Mouse (Mus musculus): ENCODE data around the gene Mdm4. TPM values are rescaled to one million over a fixed set of nuclear protein-coding genes. Genes with fewer than 3 reads are reported as not detected.
A peak's percentile ranks its signal among the peaks of the same experiment; 100 is the strongest.
"Not testable (repeated sequence)": the region's sequence is repeated elsewhere in the genome, so short reads cannot be mapped to it uniquely, and the experiment has no call there.

Mdm4 gene
- polyA plus RNA-seq, 1 experiment from 2014 or later: 38.5 TPM

GRCm38 (mm10) chr1:133011955-133012841 is 18.2 kb downstream of the Mdm4 start:
- Histone ChIP-seq H3K36me3 (replicated peaks) (peaks cover 95% of the 10 kb centered on the region), H3K4me1 (no peaks in the 10 kb centered on the region), H3K27me3 (ENCODE audit: poor library complexity, severe bottlenecking) (no peaks in the 10 kb centered on the region), H3K9me3 (no peaks in the 10 kb centered on the region), H3K4me3 (no peak overlapping the region), H3K27ac (no peak overlapping the region)
- no peak for DNase-seq (ENCODE audit: extremely low spot score, low spot score)
- whole genome bisulfite sequencing: 86% methylated on average over 13 of the region's 13 CpGs

- DNase-seq (ENCODE audit: extremely low spot score, low spot score): no peak
- H3K36me3 ChIP-seq (replicated peaks): peaks cover 93% of the 10 kb centered on the region
- H3K27me3 ChIP-seq (ENCODE audit: poor library complexity, severe bottlenecking): no peaks in the 10 kb centered on the region
- no peak overlapping the region for H3K4me3 ChIP-seq
- WGBS: 89% methylated on average over 3 of the region's 3 CpGs
- no peaks in the 10 kb centered on the region for H3K9me3 ChIP-seq
- no peaks in the 10 kb centered on the region for H3K4me1 ChIP-seq
- H3K27ac ChIP-seq: no peak overlapping the region
Observed at GRCm38 (mm10) chr1:133006571-133006970, 23.8 kb downstream of the Mdm4 start.

DNA sequence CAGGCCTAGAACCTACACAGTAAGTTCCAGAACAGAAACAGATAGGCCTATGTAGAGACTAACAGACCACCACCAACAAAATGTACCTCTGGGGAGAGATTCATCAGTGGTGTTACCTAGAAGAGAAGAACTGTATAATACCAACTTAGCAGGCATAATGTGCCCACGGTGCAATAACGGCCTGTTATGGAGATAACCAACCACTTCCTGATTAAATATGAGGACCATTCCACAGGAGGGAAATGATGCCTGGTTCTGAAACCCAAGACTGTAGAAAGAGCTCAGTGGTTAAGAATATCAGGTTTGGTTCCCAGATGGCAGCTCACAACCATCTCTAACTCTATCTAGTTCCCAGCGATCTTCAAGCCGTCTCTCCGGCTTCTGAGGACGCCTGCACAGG is 30.0 kb downstream of the Mdm4 start:
- Histone ChIP-seq H3K27ac (no peak overlapping the region), H3K4me1 (no peaks in the 10 kb centered on the region), H3K4me3 (no peak overlapping the region), H3K36me3 (replicated peaks) (peaks cover 99% of the 10 kb centered on the region), H3K9me3 (no peaks in the 10 kb centered on the region), H3K27me3 (ENCODE audit: poor library complexity, severe bottlenecking) (no peaks in the 10 kb centered on the region)
- 96% methylated on average over 6 of the region's 6 CpGs for WGBS
- no peak for DNase-seq (ENCODE audit: extremely low spot score, low spot score)

DNA sequence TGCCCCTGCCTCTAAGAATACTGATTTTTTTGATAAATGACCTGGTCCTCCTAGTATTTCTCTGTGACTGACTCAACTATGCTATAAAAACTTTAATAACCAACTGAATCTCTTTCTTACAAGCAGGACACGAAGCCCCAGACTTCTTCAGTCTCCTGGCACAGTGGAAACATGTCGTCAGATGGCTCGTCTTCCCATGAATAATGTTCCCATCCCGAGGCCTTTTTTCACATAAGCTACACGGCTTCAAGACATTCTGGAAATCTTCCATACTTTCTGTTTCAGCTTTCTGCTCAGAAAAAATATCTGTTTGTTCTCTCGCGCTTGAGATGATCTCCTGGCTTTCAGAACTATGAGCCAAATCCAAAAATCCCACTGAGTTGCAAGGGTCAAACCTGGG is 38.8 kb downstream of the Mdm4 start:
- H3K4me1 ChIP-seq: no peaks in the 10 kb centered on the region
- peaks cover 97% of the 10 kb centered on the region for H3K36me3 ChIP-seq (replicated peaks)
- no peak overlapping the region for H3K4me3 ChIP-seq
- no peak overlapping the region for H3K27ac ChIP-seq
- WGBS: 92% methylated on average over 7 of the region's 7 CpGs
- H3K27me3 ChIP-seq (ENCODE audit: poor library complexity, severe bottlenecking): no peaks in the 10 kb centered on the region
- DNase-seq (ENCODE audit: extremely low spot score, low spot score): no peak
- no peaks in the 10 kb centered on the region for H3K9me3 ChIP-seq

DNA sequence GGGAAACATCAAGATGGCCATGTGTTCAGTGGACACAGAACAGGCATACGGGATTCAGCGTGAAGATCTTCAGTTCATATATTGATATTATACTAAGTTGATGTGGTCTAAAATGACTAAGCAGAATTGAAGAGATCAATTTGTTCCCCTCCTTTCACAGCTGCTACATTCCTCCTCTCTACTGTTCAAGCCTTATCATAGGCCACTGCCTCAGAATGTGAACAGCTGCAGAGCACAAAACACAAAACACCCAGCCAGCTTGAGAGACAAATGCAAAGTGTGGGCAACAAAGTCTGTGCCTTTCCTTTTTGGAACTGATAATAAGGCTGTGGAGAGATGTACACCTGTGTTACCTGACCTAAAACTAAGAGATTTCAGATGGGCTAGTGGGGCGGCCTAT is 39.6 kb downstream of the Mdm4 start:
- Histone ChIP-seq H3K4me3 (no peak overlapping the region), H3K4me1 (no peaks in the 10 kb centered on the region), H3K27ac (no peak overlapping the region), H3K9me3 (no peaks in the 10 kb centered on the region), H3K27me3 (ENCODE audit: poor library complexity, severe bottlenecking) (no peaks in the 10 kb centered on the region), H3K36me3 (replicated peaks) (peaks cover 97% of the 10 kb centered on the region)
- DNase-seq (ENCODE audit: extremely low spot score, low spot score): no peak
- 97% methylated on average over 3 of the region's 3 CpGs for WGBS

- not testable (repeated sequence) for H3K27ac ChIP-seq; H3K4me1 ChIP-seq; H3K27me3 ChIP-seq (ENCODE audit: poor library complexity, severe bottlenecking); H3K9me3 ChIP-seq; DNase-seq (ENCODE audit: extremely low spot score, low spot score); H3K4me3 ChIP-seq
- 91% methylated on average over 12 of the region's 12 CpGs for WGBS
- peaks cover 97% of the 10 kb centered on the region for H3K36me3 ChIP-seq (replicated peaks)
Observed at GRCm38 (mm10) chr1:132988556-132989459, 41.6 kb downstream of the Mdm4 start.

- Histone ChIP-seq H3K36me3 (replicated peaks) (peaks cover 85% of the 10 kb centered on the region), H3K4me1 (no peaks in the 10 kb centered on the region)
- 62% methylated on average over 7 of the region's 7 CpGs for WGBS
Observed at GRCm38 (mm10) chr1:132982728-132983127, 47.6 kb downstream of the Mdm4 start.

GRCm38 (mm10) chr1:132981232-132981631 is 49.1 kb downstream of the Mdm4 start:
- peaks cover 73% of the 10 kb centered on the region for H3K36me3 ChIP-seq (replicated peaks)

More at GRCm38 (mm10) chr1:132982728-132983127, 47.6 kb downstream of the Mdm4 start:
- Histone ChIP-seq H3K4me3 (no peak overlapping the region), H3K27me3 (ENCODE audit: poor library complexity, severe bottlenecking) (no peaks in the 10 kb centered on the region), H3K27ac (no peak overlapping the region), H3K9me3 (no peaks in the 10 kb centered on the region)
- DNase-seq (ENCODE audit: extremely low spot score, low spot score): peak; percentile 62

DNA sequence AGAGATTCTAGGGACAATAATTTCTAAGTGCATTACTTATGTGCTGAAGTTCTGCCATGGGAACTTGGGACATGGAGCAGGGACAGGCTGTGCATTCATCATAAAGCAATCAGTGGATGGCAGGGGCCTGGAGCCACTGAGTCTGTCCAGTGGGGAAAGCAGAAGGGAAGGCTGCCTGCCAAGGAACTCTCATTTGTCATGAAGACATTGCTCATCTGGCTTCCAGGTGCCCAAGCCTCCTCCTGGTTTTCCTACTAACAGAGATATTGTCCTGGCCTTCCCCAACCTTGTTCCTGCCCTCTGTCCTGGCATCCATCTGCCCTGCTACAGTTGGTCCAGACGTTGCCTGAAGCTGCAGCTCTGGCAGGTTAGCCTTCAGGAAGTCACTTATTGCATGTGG is 53.0 kb downstream of the Mdm4 start:
- Histone ChIP-seq H3K36me3 (replicated peaks) (peaks cover 37% of the 10 kb centered on the region), H3K4me3 (no peak overlapping the region), H3K27me3 (ENCODE audit: poor library complexity, severe bottlenecking) (no peaks in the 10 kb centered on the region), H3K9me3 (no peaks in the 10 kb centered on the region), H3K27ac (no peak overlapping the region), H3K4me1 (no peaks in the 10 kb centered on the region)
- WGBS: 89% methylated on average over 1 of the region's 1 CpGs
- no peak for DNase-seq (ENCODE audit: extremely low spot score, low spot score)

More at GRCm38 (mm10) chr1:132981232-132981631, 49.1 kb downstream of the Mdm4 start:
- H3K27ac ChIP-seq: no peak overlapping the region
- H3K27me3 ChIP-seq (ENCODE audit: poor library complexity, severe bottlenecking): no peaks in the 10 kb centered on the region
- no peak for DNase-seq (ENCODE audit: extremely low spot score, low spot score)
- no peak overlapping the region for H3K4me3 ChIP-seq
- no peaks in the 10 kb centered on the region for H3K4me1 ChIP-seq
- no peaks in the 10 kb centered on the region for H3K9me3 ChIP-seq
- WGBS: 96% methylated on average over 6 of the region's 6 CpGs

DNA sequence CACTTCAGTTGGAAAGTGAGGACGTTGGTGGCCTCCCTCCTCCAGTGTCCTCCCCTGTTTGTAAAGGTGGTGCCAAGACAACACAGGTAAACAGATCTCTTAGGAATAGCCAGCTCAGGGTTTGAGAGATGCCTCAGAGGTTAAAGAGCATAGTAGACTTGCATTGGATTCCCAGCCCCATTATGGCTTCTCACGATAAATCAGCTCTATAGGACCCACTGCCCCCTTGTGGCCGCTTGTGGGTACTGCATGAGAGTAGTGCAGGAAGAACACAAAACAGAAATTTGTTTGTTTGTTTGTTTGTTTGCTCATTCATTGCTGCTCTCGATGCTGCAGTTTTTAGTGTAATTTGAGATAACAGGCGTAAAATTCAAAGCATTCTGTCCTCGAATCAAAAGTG is 61.7 kb downstream of the Mdm4 start:
- Histone ChIP-seq H3K36me3 (replicated peaks) (no peaks in the 10 kb centered on the region), H3K27me3 (ENCODE audit: poor library complexity, severe bottlenecking) (no peaks in the 10 kb centered on the region), H3K27ac (no peak overlapping the region), H3K9me3 (no peaks in the 10 kb centered on the region), H3K4me3 (no peak overlapping the region), H3K4me1 (no peaks in the 10 kb centered on the region)
- DNase-seq (ENCODE audit: extremely low spot score, low spot score): peak; percentile 65
- WGBS: 26% methylated on average over 6 of the region's 6 CpGs

DNA sequence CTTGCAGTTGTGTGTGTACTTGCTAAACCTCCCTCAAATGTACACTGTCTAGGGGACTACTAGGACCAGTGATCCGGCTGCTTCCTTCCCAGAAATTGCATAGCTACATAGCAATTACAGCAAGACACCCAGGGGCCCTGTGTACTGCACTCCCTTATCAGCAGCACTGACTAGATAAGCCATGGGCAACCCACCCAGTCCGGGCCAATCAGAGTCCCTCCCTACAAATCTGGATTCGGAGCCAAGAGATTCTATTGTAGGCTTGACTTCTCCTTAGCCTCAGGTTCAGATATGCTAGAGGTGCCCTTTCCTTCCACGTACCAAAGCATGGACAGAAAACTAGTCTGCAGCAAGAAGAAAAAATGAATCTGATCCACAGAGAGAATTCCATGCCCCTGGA is 65.7 kb downstream of the Mdm4 start:
- H3K27me3 ChIP-seq (ENCODE audit: poor library complexity, severe bottlenecking): no peaks in the 10 kb centered on the region
- no peaks in the 10 kb centered on the region for H3K9me3 ChIP-seq
- WGBS: 88% methylated on average over 4 of the region's 4 CpGs
- H3K27ac ChIP-seq: no peak overlapping the region
- H3K4me3 ChIP-seq: no peak overlapping the region
- no peaks in the 10 kb centered on the region for H3K4me1 ChIP-seq
- DNase-seq (ENCODE audit: extremely low spot score, low spot score): no peak
- no peaks in the 10 kb centered on the region for H3K36me3 ChIP-seq (replicated peaks)

DNA sequence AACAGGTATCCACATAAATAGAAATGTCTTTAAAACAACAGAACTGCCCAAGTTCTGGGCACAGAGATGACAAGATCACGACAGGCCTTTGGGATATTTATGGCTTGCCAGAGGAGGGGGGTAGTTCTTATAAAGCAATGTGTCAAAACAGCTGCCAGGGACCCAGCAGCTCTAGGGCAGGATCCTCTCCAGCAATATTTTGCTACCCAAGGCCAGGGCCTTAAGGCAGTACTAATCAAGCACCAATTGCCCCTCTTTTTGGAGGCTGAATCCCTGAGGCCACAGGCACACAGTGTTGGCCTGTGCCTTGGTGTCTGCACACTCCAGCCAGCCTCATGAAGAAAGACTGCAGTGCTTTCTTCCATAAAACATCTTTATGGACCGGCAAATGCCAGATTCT is 66.3 kb downstream of the Mdm4 start:
- Histone ChIP-seq H3K4me3 (no peak overlapping the region), H3K9me3 (no peaks in the 10 kb centered on the region), H3K27me3 (ENCODE audit: poor library complexity, severe bottlenecking) (no peaks in the 10 kb centered on the region), H3K36me3 (replicated peaks) (no peaks in the 10 kb centered on the region), H3K27ac (no peak overlapping the region), H3K4me1 (no peaks in the 10 kb centered on the region)
- WGBS: 86% methylated on average over 2 of the region's 2 CpGs
- no peak for DNase-seq (ENCODE audit: extremely low spot score, low spot score)

DNA sequence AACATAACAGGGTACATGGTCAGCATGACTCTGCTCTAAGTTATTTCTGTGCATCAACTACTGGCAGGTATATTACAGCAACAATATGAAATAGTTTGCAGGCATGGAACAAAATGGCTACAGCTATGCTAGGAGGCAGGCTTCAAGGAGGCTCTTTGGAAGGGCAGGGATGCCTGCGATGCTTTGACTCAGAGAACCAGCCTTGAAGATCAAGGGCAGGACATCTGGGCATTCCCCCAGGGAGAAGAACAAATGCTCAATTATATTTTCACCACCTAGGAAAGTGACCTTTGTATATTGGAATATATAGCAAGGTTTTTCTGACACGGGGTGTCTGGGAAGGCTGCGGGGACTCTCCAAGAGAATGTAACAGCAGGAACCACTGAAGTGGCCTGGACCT is 68.6 kb downstream of the Mdm4 start:
- Histone ChIP-seq H3K36me3 (replicated peaks) (no peaks in the 10 kb centered on the region), H3K27ac (no peak overlapping the region), H3K4me3 (no peak overlapping the region), H3K4me1 (no peaks in the 10 kb centered on the region), H3K9me3 (no peaks in the 10 kb centered on the region), H3K27me3 (ENCODE audit: poor library complexity, severe bottlenecking) (no peaks in the 10 kb centered on the region)
- DNase-seq (ENCODE audit: extremely low spot score, low spot score): no peak
- WGBS: 91% methylated on average over 3 of the region's 3 CpGs

All from forebrain, embryonic 10.5 days (tissue).